Mouse (Mus musculus) neural tube, embryonic 13.5 days (tissue): ENCODE data around the gene Lbx1. TPM values are rescaled to one million over a fixed set of nuclear protein-coding genes. Genes with fewer than 3 reads are reported as not detected.
A peak's percentile ranks its signal among the peaks of the same experiment; 100 is the strongest.

Experiments used
- ATAC-seq: fragments of 200-750 bp; cut with Nextera tagmentation; 2 replicates; pipeline ENCODE4 v1.8.0; 2017; ENCODE audit warnings: low read depth, mild to moderate bottlenecking, moderate TSS enrichment, moderate library complexity
- H3K27ac ChIP-seq: fragments of 300-500 bp; sonication (generic); replicated peaks from 2 replicates; pipeline ENCODE4 v1.5.1; 2015; ENCODE audit warnings: moderate library complexity, mild to moderate bottlenecking, inconsistent platforms
- H3K27me3 ChIP-seq: fragments of 300-500 bp; sonication (generic); 2 replicates; pipeline ENCODE4 v1.6.1; 2015; ENCODE audit warnings: mild to moderate bottlenecking, inconsistent platforms
- H3K36me3 ChIP-seq: fragments of 300-500 bp; sonication (generic); 2 replicates; pipeline ENCODE4 v1.6.1; 2015; ENCODE audit warnings: mild to moderate bottlenecking, inconsistent platforms
- H3K4me1 ChIP-seq: fragments of 300-500 bp; sonication (generic); replicated peaks from 2 replicates; pipeline ENCODE4 v1.6.1; 2015; ENCODE audit warnings: inconsistent platforms
- H3K4me2 ChIP-seq: fragments of 300-500 bp; sonication (generic); 2 replicates; pipeline ENCODE4 v1.6.1; 2015; ENCODE audit warnings: inconsistent platforms, mild to moderate bottlenecking, moderate library complexity
- H3K4me3 ChIP-seq: fragments of 300-500 bp; sonication (generic); 2 replicates; pipeline ENCODE4 v1.5.1; 2015; ENCODE audit warnings: mild to moderate bottlenecking, inconsistent platforms
- H3K9ac ChIP-seq: fragments of 300-500 bp; sonication (generic); 2 replicates; pipeline ENCODE4 v1.6.1; 2015; ENCODE audit warnings: moderate library complexity, mild to moderate bottlenecking, inconsistent platforms
- H3K9me3 ChIP-seq: fragments of 300-500 bp; sonication (generic); 2 replicates; pipeline ENCODE4 v1.6.1; 2016; ENCODE audit warnings: inconsistent platforms
- WGBS: fragments of 180-500 bp; shearing (Covaris S2); methylation state at CpG from one replicate; pipeline ENCODE4 v1.1.7; 2015; 5-methylcytosine and 5-hydroxymethylcytosine counted together
- polyA plus RNA-seq: library from polyadenylated mRNA; unstranded; fragments of >200 nt; fragmentation: Nextera tagmentation; extraction: Ambion mirVana; gene quantifications from 2 replicates; pipeline ENCODE4 v1.2.1, GENCODE M21; 2015

Lbx1 gene
- polyA plus RNA-seq, 1 experiment from 2014 or later, result 16.9 TPM

DNA sequence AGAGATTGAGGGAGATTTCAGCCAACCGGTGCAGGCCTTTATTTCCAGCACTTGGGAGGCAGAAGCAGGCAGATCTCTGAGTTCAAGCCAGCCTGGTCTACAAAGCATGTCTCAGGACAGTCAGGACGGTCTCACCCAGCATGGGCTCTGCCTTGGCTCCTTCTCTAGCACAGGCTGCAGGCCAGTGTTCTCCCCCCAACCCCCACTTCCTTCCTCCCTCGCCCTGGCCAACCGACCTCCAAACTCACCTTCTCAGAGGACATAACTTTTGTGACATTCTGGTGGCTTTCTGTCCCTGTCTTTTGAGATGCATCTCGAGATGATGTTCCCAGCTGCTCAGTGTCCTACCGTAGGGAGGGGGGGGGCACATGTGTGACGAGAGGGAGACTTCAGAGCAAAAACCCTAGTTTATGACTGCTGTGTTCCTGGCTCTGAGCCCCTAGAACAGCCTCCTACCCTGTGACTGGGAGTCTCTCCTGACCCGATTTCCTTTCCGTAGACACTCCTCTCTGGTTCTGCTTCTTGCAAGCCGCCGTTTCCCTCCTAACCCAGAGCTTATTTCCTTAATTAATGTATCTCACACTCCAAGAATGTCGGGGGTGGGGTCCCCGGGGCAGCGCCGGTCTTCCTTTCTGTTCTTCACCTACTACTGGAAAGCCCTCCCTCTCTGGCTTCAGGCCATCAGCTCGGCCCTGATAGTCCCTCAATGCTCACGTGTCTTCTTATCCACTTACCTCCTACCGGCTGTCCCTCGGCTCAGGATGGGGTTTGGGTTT, 27.8 kb downstream of the Lbx1 start:
- Histone ChIP-seq H3K4me2 (peak overlapping the region; percentile 27; the same call in 1 of the 2 replicates), H3K36me3 (no peaks in the 10 kb centered on the region), H3K27me3 (peaks cover 37% of the 10 kb centered on the region), H3K4me1 (no peaks in the 10 kb centered on the region), H3K27ac (no peak overlapping the region), H3K4me3 (0 out of 2 replicates have a peak overlapping the region, but pooled peaks have one; percentile 1), H3K9me3 (no peaks in the 10 kb centered on the region), H3K9ac (no peak overlapping the region)
- 42% methylated on average over 19 of the region's 19 CpGs for WGBS
- no peak for ATAC-seq

DNA sequence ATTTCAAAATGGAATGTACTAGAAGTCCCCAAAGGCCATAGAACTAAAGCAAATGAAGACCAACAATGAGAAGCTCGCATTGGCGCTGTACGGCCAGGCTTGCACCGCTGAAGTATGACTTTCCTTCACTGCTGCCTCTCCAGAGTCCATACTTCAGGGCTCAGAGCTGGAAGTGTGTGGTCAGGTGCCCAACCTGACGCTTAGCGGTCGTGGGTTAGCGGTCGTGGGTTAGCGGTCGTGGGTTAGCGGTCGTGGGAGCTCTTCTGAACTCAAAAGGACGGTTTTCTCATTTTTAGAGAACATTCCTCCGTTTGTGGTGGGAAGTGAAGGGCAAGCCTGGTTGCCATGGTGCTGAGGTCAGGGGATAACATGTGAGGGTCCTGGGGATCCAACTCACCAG, 28.5 kb downstream of the Lbx1 start:
- H3K36me3 ChIP-seq, result no peaks in the 10 kb centered on the region
- 96% methylated on average over 15 of the region's 15 CpGs for WGBS

DNA sequence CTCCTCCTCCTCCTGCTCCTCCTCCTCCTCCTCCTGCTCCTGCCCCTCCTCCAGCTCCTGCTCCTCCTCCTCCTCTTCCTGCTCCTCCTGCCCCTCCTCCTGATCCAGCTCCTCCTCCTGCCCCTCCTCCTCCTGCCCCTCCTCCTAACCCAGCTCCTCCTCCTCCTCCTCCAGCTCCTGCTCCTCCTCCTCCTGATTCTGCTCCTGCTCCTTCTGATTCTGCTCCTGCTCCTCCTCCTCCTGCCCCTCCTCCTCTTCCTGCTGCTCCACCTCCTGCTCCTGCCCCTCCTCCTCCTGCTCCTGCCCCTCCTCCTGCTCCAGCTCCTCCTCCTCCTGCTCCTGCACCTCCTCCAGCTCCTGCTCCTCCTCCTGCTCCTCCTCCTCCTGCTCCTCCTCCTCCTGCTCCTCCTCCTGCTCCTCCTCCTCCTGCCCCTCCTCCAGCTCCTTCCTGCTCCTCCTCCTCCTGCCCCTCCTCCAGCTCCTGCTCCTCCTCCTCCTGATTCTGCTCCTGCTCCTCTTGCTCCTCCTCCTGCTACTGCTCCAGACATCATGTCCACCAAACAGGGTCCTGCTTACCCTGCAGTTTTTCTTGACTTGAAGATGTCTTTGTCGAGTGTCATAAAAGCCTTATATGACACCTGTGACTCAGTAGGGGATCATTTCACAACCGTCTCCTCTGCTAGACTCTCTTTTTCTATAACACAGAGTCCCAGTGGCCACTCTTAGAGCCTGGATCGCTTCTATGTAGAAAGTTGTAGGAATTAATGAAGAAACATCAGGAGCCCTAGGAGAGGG, 30.1 kb downstream of the Lbx1 start:
- Histone ChIP-seq H3K4me3 (no peak overlapping the region), H3K4me1 (no peaks in the 10 kb centered on the region), H3K9ac (no peak overlapping the region), H3K9me3 (no peaks in the 10 kb centered on the region), H3K36me3 (no peaks in the 10 kb centered on the region), H3K27me3 (peaks cover 37% of the 10 kb centered on the region), H3K27ac (no peak overlapping the region), H3K4me2 (no peak overlapping the region)
- ATAC-seq, result no peak
- 74% methylated on average over 3 of the region's 3 CpGs for WGBS

More for the DNA sequence above, 28.5 kb downstream of the Lbx1 start:
- no peak overlapping the region for H3K9ac ChIP-seq
- H3K4me2 ChIP-seq, result no peak overlapping the region
- H3K27ac ChIP-seq, result no peak overlapping the region
- no peaks in the 10 kb centered on the region for H3K4me1 ChIP-seq
- ATAC-seq, result no peak
- H3K4me3 ChIP-seq, result no peak overlapping the region
- no peaks in the 10 kb centered on the region for H3K9me3 ChIP-seq
- peaks cover 37% of the 10 kb centered on the region for H3K27me3 ChIP-seq

DNA sequence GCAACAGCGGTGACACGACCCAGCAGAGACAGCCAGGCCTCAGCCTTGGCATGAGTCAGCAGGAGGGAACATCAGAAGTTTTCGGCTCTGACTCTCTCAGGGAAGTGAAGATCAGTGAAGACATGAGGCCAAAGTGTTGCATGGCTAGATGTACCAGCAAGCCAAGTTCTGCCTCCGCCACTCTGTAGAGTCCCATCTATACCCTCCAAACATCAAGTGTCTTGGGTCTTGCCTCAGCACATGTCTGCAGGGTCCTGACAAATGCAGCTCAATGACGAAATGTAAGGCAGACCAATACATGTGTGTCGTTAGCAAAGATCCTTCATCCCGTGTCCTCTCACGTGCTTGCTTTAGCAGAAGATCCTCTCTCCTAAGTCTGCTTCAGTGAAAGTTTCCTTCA, 38.6 kb downstream of the Lbx1 start:
- Histone ChIP-seq H3K4me2 (no peak overlapping the region), H3K4me1 (no peaks in the 10 kb centered on the region), H3K9ac (no peak overlapping the region), H3K27me3 (no peaks in the 10 kb centered on the region), H3K9me3 (peaks cover 10% of the 10 kb centered on the region), H3K36me3 (no peaks in the 10 kb centered on the region), H3K27ac (no peak overlapping the region), H3K4me3 (no peak overlapping the region)
- ATAC-seq, result no peak
- WGBS, result 92% methylated on average over 8 of the region's 8 CpGs

DNA sequence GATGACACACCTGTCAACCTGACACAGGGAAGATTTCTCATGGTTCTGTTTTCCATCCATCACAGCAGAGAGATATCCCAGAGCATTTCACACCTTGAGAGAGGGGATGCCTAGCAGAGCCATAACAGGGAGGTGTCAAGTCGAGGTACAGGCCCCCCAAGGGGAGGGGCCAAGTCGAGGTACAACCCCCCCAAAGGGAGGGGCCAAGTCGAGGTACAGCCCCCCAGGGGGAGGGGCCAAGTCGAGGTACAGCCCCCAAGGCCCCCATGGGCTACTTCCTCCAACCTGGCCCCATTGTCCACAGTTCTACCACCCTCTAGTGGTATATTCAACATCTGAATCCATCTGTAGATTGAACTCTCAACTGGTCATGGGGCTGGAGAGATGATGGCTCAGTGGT, 41.0 kb downstream of the Lbx1 start:
- Histone ChIP-seq H3K4me3 (no peak overlapping the region), H3K9ac (no peak overlapping the region), H3K27me3 (no peaks in the 10 kb centered on the region), H3K4me2 (no peak overlapping the region), H3K9me3 (peaks cover 12% of the 10 kb centered on the region), H3K27ac (no peak overlapping the region), H3K36me3 (no peaks in the 10 kb centered on the region), H3K4me1 (no peaks in the 10 kb centered on the region)
- ATAC-seq, result no peak
- WGBS, result 35% methylated on average over 4 of the region's 4 CpGs

Other genes starting within 250 kb of the Lbx1 start
- gene Sema4g, start 246.7 kb downstream of the Lbx1 start, polyA plus RNA-seq, result 16.7 and 17.4 TPM in 2 replicates
- 15.6 and 17.0 TPM in 2 replicates for gene Twnk, start 230.1 kb downstream of the Lbx1 start, polyA plus RNA-seq
- 84.9 and 94.8 TPM in 2 replicates for gene Mrpl43, start 229.4 kb downstream of the Lbx1 start, polyA plus RNA-seq
- 29.1 and 30.8 TPM in 2 replicates for gene Lzts2, start 221.4 kb downstream of the Lbx1 start, polyA plus RNA-seq
- 1.0 and 1.4 TPM in 2 replicates for gene Pdzd7, start 190.1 kb downstream of the Lbx1 start, polyA plus RNA-seq
- 61.0 and 65.3 TPM in 2 replicates for gene Sfxn3, start 188.3 kb downstream of the Lbx1 start, polyA plus RNA-seq
- 1.9 and 2.5 TPM in 2 replicates for gene Kazald1, start 160.6 kb downstream of the Lbx1 start, polyA plus RNA-seq
- gene Tlx1, start 85.1 kb downstream of the Lbx1 start, polyA plus RNA-seq, result 0.50 and 0.62 TPM in 2 replicates
- 67.7 and 72.7 TPM in 2 replicates for gene Btrc, start 127.9 kb upstream of the Lbx1 start, polyA plus RNA-seq